Mouse (Mus musculus): ENCODE measurements around the gene Dchs2. TPM values are rescaled to one million over a fixed set of nuclear protein-coding genes. Genes with fewer than 3 reads are reported as not detected.

Dchs2 gene
- polyA plus RNA-seq, 1 experiment, result 0.02 TPM

DNA sequence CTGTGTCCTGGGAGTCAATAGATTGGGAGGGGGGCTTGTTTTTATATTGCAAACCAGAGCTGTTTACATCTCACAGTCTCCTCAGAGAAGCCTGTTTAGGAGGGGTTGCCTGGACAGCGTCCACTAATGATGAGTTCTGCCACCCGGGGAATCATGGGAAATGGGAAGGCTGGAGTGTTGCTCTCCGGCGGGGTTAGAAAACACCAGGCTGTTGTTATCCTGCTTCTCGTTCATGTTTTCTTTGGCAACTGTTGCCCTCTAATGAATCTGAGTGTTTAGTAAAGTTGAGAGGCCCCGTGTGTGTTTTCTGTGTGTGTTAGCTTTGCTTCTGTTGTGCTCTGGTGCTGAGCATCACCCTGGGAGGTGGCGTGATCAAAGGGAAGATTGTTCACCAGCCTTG, 8.7 kb downstream of the Dchs2 start:
- Histone ChIP-seq H3ac (ENCODE audit: control insufficient read depth, insufficient read length, low read depth) (no peak overlapping the region), H3K4me3 (ENCODE audit: insufficient read depth, poor library complexity, severe bottlenecking) (no peak overlapping the region), H3K36me3 (ENCODE audit: control insufficient read depth, insufficient read depth) (no peaks in the 10 kb centered on the region), H3K79me3 (ENCODE audit: low read depth) (no peaks in the 10 kb centered on the region), H3K27me3 (ENCODE audit: control insufficient read depth, insufficient read depth, insufficient read length) (no peaks in the 10 kb centered on the region), H3K79me2 (ENCODE audit: control insufficient read depth, insufficient read depth) (no peaks in the 10 kb centered on the region)
- TF ChIP-seq CTCF (IDR thresholded peaks at IDR 0.05; ENCODE audit: control insufficient read depth, insufficient read depth, insufficient read length), result no peak
- TF ChIP-seq USF1 (IDR thresholded peaks at IDR 0.05; ENCODE audit: low read depth), result no peak
- no peak for TF ChIP-seq MYOG (IDR thresholded peaks at IDR 0.05; ENCODE audit: control insufficient read depth, extremely low read depth, insufficient read length)
- TF ChIP-seq FOSL1 (IDR thresholded peaks at IDR 0.05; ENCODE audit: insufficient read depth, low read length, poor library complexity, severe bottlenecking), result no peak
- TF ChIP-seq MYOD1 (IDR thresholded peaks at IDR 0.05; ENCODE audit: control insufficient read depth, insufficient read length, low read depth), result no peak
- TF ChIP-seq MAX (IDR thresholded peaks at IDR 0.05), result no peak
- no peak for TF ChIP-seq CEBPB (IDR thresholded peaks at IDR 0.05; ENCODE audit: low read depth)

DNA sequence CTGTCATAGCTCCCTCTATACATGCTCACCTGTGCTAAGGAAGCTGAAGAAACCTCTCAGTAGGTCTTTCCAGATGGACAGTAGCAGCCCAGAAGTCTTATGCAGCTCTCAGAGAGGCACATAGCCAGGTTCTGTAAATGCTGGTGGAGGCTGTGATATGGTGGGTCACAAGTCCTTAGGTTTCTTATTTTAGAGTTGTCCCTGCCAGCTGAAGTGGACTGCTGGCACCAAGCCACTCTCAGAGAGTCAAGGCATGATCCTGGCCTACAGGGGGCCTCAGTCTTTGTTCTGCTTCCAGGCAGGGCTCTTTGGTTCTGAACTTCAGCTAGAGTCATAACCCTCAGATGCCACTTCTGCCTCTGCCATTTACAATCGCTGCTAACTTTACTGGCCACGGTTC, 11.1 kb downstream of the Dchs2 start:
- Histone ChIP-seq H3K79me2 (ENCODE audit: control insufficient read depth, insufficient read depth) (no peaks in the 10 kb centered on the region), H3K79me3 (ENCODE audit: low read depth) (no peaks in the 10 kb centered on the region), H3K36me3 (ENCODE audit: control insufficient read depth, insufficient read depth) (no peaks in the 10 kb centered on the region), H3K4me3 (ENCODE audit: insufficient read depth, poor library complexity, severe bottlenecking) (no peak overlapping the region), H3ac (ENCODE audit: control insufficient read depth, insufficient read length, low read depth) (no peak overlapping the region), H3K27me3 (ENCODE audit: control insufficient read depth, insufficient read depth, insufficient read length) (no peaks in the 10 kb centered on the region)
- TF ChIP-seq CTCF (IDR thresholded peaks at IDR 0.05; ENCODE audit: control insufficient read depth, insufficient read depth, insufficient read length) (no peak), CEBPB (IDR thresholded peaks at IDR 0.05; ENCODE audit: low read depth) (no peak), FOSL1 (IDR thresholded peaks at IDR 0.05; ENCODE audit: insufficient read depth, low read length, poor library complexity, severe bottlenecking) (no peak), MYOD1 (IDR thresholded peaks at IDR 0.05; ENCODE audit: control insufficient read depth, insufficient read length, low read depth) (no peak), MAX (IDR thresholded peaks at IDR 0.05) (no peak), USF1 (IDR thresholded peaks at IDR 0.05; ENCODE audit: low read depth) (no peak), MYOG (IDR thresholded peaks at IDR 0.05; ENCODE audit: control insufficient read depth, extremely low read depth, insufficient read length) (no peak)

DNA sequence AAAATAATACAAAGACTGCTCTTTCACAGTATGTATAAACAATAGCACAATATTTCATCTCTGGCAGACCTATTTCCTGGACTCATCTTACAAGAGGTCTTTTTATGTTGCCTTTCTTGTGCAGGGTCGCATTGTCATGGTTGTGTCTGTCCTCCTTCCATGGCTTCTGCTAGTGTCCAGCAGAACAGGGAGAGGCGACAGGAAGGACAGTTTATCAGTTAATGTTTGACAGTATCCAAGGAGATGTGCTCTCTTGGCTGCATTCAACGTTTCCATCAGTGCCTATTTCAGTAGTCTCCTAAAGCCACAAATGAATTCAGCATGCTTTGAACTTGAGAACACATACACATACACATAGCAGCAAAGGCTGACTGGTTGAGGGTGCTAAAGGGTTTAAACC, 17.9 kb downstream of the Dchs2 start:
- Histone ChIP-seq H3K79me2 (ENCODE audit: control insufficient read depth, insufficient read depth) (no peaks in the 10 kb centered on the region), H3K36me3 (ENCODE audit: control insufficient read depth, insufficient read depth) (no peaks in the 10 kb centered on the region), H3K27me3 (ENCODE audit: control insufficient read depth, insufficient read depth, insufficient read length) (no peaks in the 10 kb centered on the region), H3K4me3 (ENCODE audit: insufficient read depth, poor library complexity, severe bottlenecking) (no peak overlapping the region), H3ac (ENCODE audit: control insufficient read depth, insufficient read length, low read depth) (no peak overlapping the region), H3K79me3 (ENCODE audit: low read depth) (no peaks in the 10 kb centered on the region)
- no peak for TF ChIP-seq CTCF (IDR thresholded peaks at IDR 0.05; ENCODE audit: control insufficient read depth, insufficient read depth, insufficient read length)
- TF ChIP-seq CEBPB (IDR thresholded peaks at IDR 0.05; ENCODE audit: low read depth), result no peak
- TF ChIP-seq USF1 (IDR thresholded peaks at IDR 0.05; ENCODE audit: low read depth), result no peak
- TF ChIP-seq FOSL1 (IDR thresholded peaks at IDR 0.05; ENCODE audit: insufficient read depth, low read length, poor library complexity, severe bottlenecking), result no peak
- TF ChIP-seq MYOD1 (IDR thresholded peaks at IDR 0.05; ENCODE audit: control insufficient read depth, insufficient read length, low read depth), result no peak
- no peak for TF ChIP-seq MYOG (IDR thresholded peaks at IDR 0.05; ENCODE audit: control insufficient read depth, extremely low read depth, insufficient read length)
- TF ChIP-seq MAX (IDR thresholded peaks at IDR 0.05), result no peak

DNA sequence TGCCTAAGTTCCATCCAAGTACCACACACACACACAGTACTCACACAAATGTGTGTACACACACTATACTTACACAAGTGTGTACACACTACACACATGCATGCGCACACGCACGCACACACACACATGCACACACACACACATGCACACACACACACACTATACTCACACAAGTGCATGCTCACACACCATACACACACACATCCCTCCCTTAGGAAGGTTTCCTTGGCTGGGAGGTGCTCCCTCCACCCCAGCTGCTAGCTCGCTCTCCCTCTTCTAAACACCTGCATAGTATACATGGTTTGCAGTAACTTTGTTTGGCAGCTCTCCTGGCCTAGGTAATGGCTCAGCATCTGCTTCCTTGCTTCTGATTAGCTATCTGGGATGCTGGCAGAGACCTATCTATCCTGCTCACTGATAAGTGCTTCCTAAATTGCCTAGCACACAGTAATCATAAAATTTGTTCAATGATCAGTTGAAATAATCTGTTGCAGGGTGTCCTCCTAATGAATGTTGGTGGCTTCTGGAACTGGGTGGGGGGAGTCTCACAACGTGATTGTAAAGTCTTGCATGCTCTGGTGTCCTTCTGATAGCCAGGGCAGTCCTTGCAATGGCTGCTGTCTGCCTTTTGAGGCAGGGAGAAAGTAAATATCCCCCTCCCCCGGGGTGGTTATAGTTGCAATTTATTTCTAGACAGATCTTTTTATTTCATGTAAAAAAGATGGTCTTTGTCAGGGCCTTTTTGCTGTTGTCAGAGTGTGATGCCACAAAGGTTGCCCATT, 19.7 kb downstream of the Dchs2 start:
- Histone ChIP-seq H3K79me2 (ENCODE audit: control insufficient read depth, insufficient read depth) (no peaks in the 10 kb centered on the region), H3K36me3 (ENCODE audit: control insufficient read depth, insufficient read depth) (no peaks in the 10 kb centered on the region), H3K4me3 (ENCODE audit: insufficient read depth, poor library complexity, severe bottlenecking) (no peak overlapping the region), H3ac (ENCODE audit: control insufficient read depth, insufficient read length, low read depth) (no peak overlapping the region), H3K79me3 (ENCODE audit: low read depth) (no peaks in the 10 kb centered on the region), H3K27me3 (ENCODE audit: control insufficient read depth, insufficient read depth, insufficient read length) (no peaks in the 10 kb centered on the region)
- TF ChIP-seq MYOD1 (IDR thresholded peaks at IDR 0.05; ENCODE audit: control insufficient read depth, insufficient read length, low read depth) (no peak), CTCF (IDR thresholded peaks at IDR 0.05; ENCODE audit: control insufficient read depth, insufficient read depth, insufficient read length) (no peak)

DNA sequence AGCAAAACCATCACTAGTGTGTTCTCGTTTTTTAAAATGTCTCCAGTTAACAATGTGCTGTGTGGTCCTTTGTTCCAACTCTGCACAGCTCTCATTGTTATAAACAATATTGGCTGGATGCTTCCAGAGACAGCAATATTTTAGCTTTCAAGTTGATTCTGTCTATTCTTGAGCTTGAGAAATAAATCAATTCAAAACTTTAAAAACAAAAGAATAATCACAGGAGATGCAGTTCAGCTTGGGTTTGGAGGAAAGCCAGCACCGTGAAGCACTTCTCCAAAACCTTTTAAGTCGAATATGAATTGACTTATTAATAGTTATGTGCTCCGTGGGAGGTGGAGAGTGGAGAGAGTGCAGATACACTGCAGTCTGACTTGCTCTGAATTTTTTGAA, 20.3 kb downstream of the Dchs2 start:
- Histone ChIP-seq H3K79me3 (ENCODE audit: low read depth) (no peaks in the 10 kb centered on the region), H3K4me3 (ENCODE audit: insufficient read depth, poor library complexity, severe bottlenecking) (no peak overlapping the region), H3K36me3 (ENCODE audit: control insufficient read depth, insufficient read depth) (no peaks in the 10 kb centered on the region), H3K79me2 (ENCODE audit: control insufficient read depth, insufficient read depth) (no peaks in the 10 kb centered on the region), H3K27me3 (ENCODE audit: control insufficient read depth, insufficient read depth, insufficient read length) (no peaks in the 10 kb centered on the region), H3ac (ENCODE audit: control insufficient read depth, insufficient read length, low read depth) (no peak overlapping the region)
- TF ChIP-seq MYOG (IDR thresholded peaks at IDR 0.05; ENCODE audit: control insufficient read depth, extremely low read depth, insufficient read length) (no peak), USF1 (IDR thresholded peaks at IDR 0.05; ENCODE audit: low read depth) (no peak)

DNA sequence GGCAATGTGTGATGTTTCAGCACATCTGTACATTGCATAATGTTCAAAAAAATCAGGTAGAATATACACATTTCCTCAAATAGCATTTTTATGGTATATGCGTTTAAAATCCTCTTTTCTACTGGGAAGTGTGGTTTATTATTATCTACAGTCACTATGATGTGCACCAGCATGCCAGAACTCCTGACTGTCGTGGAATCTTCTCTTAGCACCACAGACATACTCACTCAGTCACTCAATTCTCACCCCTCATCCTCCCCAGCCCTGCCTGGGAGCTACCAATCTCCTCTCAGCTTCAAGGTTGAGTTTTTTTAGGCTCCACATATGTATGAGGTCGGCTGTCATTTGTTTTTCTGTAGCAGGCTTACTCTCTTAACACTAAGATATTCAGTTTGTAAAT, 20.8 kb downstream of the Dchs2 start:
- H3K79me3 ChIP-seq (ENCODE audit: low read depth), result no peaks in the 10 kb centered on the region
- no peaks in the 10 kb centered on the region for H3K79me2 ChIP-seq (ENCODE audit: control insufficient read depth, insufficient read depth)
- H3K27me3 ChIP-seq (ENCODE audit: control insufficient read depth, insufficient read depth, insufficient read length), result no peaks in the 10 kb centered on the region
- no peak overlapping the region for H3K4me3 ChIP-seq (ENCODE audit: insufficient read depth, poor library complexity, severe bottlenecking)
- TF ChIP-seq MYOD1 (IDR thresholded peaks at IDR 0.05; ENCODE audit: control insufficient read depth, insufficient read length, low read depth), result no peak
- no peak for TF ChIP-seq USF1 (IDR thresholded peaks at IDR 0.05; ENCODE audit: low read depth)
- TF ChIP-seq FOSL1 (IDR thresholded peaks at IDR 0.05; ENCODE audit: insufficient read depth, low read length, poor library complexity, severe bottlenecking), result no peak
- no peak for TF ChIP-seq MAX (IDR thresholded peaks at IDR 0.05)
- no peak for TF ChIP-seq CEBPB (IDR thresholded peaks at IDR 0.05; ENCODE audit: low read depth)
- TF ChIP-seq MYOG (IDR thresholded peaks at IDR 0.05; ENCODE audit: control insufficient read depth, extremely low read depth, insufficient read length), result no peak
- TF ChIP-seq CTCF (IDR thresholded peaks at IDR 0.05; ENCODE audit: control insufficient read depth, insufficient read depth, insufficient read length), result no peak
- H3ac ChIP-seq (ENCODE audit: control insufficient read depth, insufficient read length, low read depth), result no peak overlapping the region
- no peaks in the 10 kb centered on the region for H3K36me3 ChIP-seq (ENCODE audit: control insufficient read depth, insufficient read depth)

Data from C2C12 (cell line).